Mouse (Mus musculus): ENCODE data around the gene Mlec. TPM values are rescaled to one million over a fixed set of nuclear protein-coding genes. Genes with fewer than 3 reads are reported as not detected.
"Not testable (repeated sequence)": the region's sequence is repeated elsewhere in the genome, so short reads cannot be mapped to it uniquely, and the experiment has no call there.

Mlec gene
- polyA plus RNA-seq, 1 experiment: 39.1 TPM

GRCm38 (mm10) chr5:115165895-115166814 is 8.2 kb upstream of the Mlec start:
- Histone ChIP-seq H3K27ac (ENCODE audit: insufficient read depth, low read length) (peak overlapping the region; percentile 77), H3K36me3 (ENCODE audit: control insufficient read depth, insufficient read depth, low read length) (no peaks in the 10 kb centered on the region), H3K4me3 (ENCODE audit: extremely low read depth, insufficient read depth, insufficient read length) (no peak overlapping the region), H3K4me1 (ENCODE audit: control insufficient read depth, insufficient read depth, insufficient read length) (peaks cover 19% of the 10 kb centered on the region; the same call in 1 of the 2 replicates), H3K27me3 (ENCODE audit: control insufficient read depth, insufficient read depth, low read length) (no peaks in the 10 kb centered on the region)
- DNase-seq (ENCODE audit: low read depth in 1 of 2, low spot score in 2 of 2): no peak
- no peak for TF ChIP-seq CTCF (IDR thresholded peaks at IDR 0.05; ENCODE audit: extremely low read depth, insufficient read depth, insufficient read length, insufficient replicate concordance)
- WGBS: 47% methylated on average over 11 of the region's 11 CpGs

- no peak for DNase-seq (ENCODE audit: low read depth in 1 of 2, low spot score in 2 of 2)
- Histone ChIP-seq H3K27ac (ENCODE audit: insufficient read depth, low read length) (no peak overlapping the region), H3K36me3 (ENCODE audit: control insufficient read depth, insufficient read depth, low read length) (no peaks in the 10 kb centered on the region), H3K27me3 (ENCODE audit: control insufficient read depth, insufficient read depth, low read length) (no peaks in the 10 kb centered on the region), H3K4me3 (ENCODE audit: extremely low read depth, insufficient read depth, insufficient read length) (no peak overlapping the region), H3K4me1 (ENCODE audit: control insufficient read depth, insufficient read depth, insufficient read length) (peaks cover 24% of the 10 kb centered on the region; the same call in 1 of the 2 replicates)
- TF ChIP-seq CTCF (IDR thresholded peaks at IDR 0.05; ENCODE audit: extremely low read depth, insufficient read depth, insufficient read length, insufficient replicate concordance) (peak; percentile 23; the same call in 1 of the 2 replicates), POLR2A (IDR thresholded peaks at IDR 0.05; ENCODE audit: low read depth, low read length) (no peak)
- 84% methylated on average over 9 of the region's 9 CpGs for WGBS
Observed at GRCm38 (mm10) chr5:115165351-115165750, 7.4 kb upstream of the Mlec start.

- not testable (repeated sequence) for H3K4me3 ChIP-seq (ENCODE audit: extremely low read depth, insufficient read depth, insufficient read length); H3K27me3 ChIP-seq (ENCODE audit: control insufficient read depth, insufficient read depth, low read length); H3K27ac ChIP-seq (ENCODE audit: insufficient read depth, low read length); H3K36me3 ChIP-seq (ENCODE audit: control insufficient read depth, insufficient read depth, low read length); DNase-seq (ENCODE audit: low read depth in 1 of 2, low spot score in 2 of 2)
- H3K4me1 ChIP-seq (ENCODE audit: control insufficient read depth, insufficient read depth, insufficient read length): peaks cover 24% of the 10 kb centered on the region; the same call in 1 of the 2 replicates
- WGBS: 96% methylated on average over 4 of the region's 4 CpGs
Observed at GRCm38 (mm10) chr5:115164446-115164845, 6.5 kb upstream of the Mlec start.

GRCm38 (mm10) chr5:115163563-115163962 is 5.6 kb upstream of the Mlec start:
- Histone ChIP-seq H3K27ac (ENCODE audit: insufficient read depth, low read length) (no peak overlapping the region), H3K4me3 (ENCODE audit: extremely low read depth, insufficient read depth, insufficient read length) (no peak overlapping the region), H3K4me1 (ENCODE audit: control insufficient read depth, insufficient read depth, insufficient read length) (peaks cover 24% of the 10 kb centered on the region; the same call in 1 of the 2 replicates), H3K27me3 (ENCODE audit: control insufficient read depth, insufficient read depth, low read length) (no peaks in the 10 kb centered on the region), H3K36me3 (ENCODE audit: control insufficient read depth, insufficient read depth, low read length) (no peaks in the 10 kb centered on the region)
- DNase-seq (ENCODE audit: low read depth in 1 of 2, low spot score in 2 of 2): peak in 1 of 2 experiments; percentile 50
- TF ChIP-seq CTCF (IDR thresholded peaks at IDR 0.05; ENCODE audit: extremely low read depth, insufficient read depth, insufficient read length, insufficient replicate concordance): peak; percentile 41; the same call in 1 of the 2 replicates
- no peak for TF ChIP-seq POLR2A (IDR thresholded peaks at IDR 0.05; ENCODE audit: low read depth, low read length)
- 78% methylated on average over 8 of the region's 8 CpGs for WGBS

- not testable (repeated sequence) for H3K36me3 ChIP-seq (ENCODE audit: control insufficient read depth, insufficient read depth, low read length); H3K27ac ChIP-seq (ENCODE audit: insufficient read depth, low read length); H3K4me3 ChIP-seq (ENCODE audit: extremely low read depth, insufficient read depth, insufficient read length); DNase-seq (ENCODE audit: low read depth in 1 of 2, low spot score in 2 of 2); H3K27me3 ChIP-seq (ENCODE audit: control insufficient read depth, insufficient read depth, low read length)
- 93% methylated on average over 1 of the region's 1 CpGs for WGBS
- peaks cover 15% of the 10 kb centered on the region; the same call in 1 of the 2 replicates for H3K4me1 ChIP-seq (ENCODE audit: control insufficient read depth, insufficient read depth, insufficient read length)
Observed at GRCm38 (mm10) chr5:115161940-115162279, 3.9 kb upstream of the Mlec start.

- TF ChIP-seq CTCF (IDR thresholded peaks at IDR 0.05; ENCODE audit: extremely low read depth, insufficient read depth, insufficient read length, insufficient replicate concordance): no peak
- no peak for TF ChIP-seq POLR2A (IDR thresholded peaks at IDR 0.05; ENCODE audit: low read depth, low read length)
- no peak for DNase-seq (ENCODE audit: low read depth in 1 of 2, low spot score in 2 of 2)
- no peaks in the 10 kb centered on the region for H3K36me3 ChIP-seq (ENCODE audit: control insufficient read depth, insufficient read depth, low read length)
- peaks cover 9% of the 10 kb centered on the region; the same call in 1 of the 2 replicates for H3K4me1 ChIP-seq (ENCODE audit: control insufficient read depth, insufficient read depth, insufficient read length)
- no peak overlapping the region for H3K4me3 ChIP-seq (ENCODE audit: extremely low read depth, insufficient read depth, insufficient read length)
- H3K27ac ChIP-seq (ENCODE audit: insufficient read depth, low read length): no peak overlapping the region
- 26% methylated on average over 13 of the region's 13 CpGs for WGBS
- H3K27me3 ChIP-seq (ENCODE audit: control insufficient read depth, insufficient read depth, low read length): no peaks in the 10 kb centered on the region
Observed at GRCm38 (mm10) chr5:115161064-115161939, 3.3 kb upstream of the Mlec start.
